Mouse (Mus musculus) monocyte, adult 2 months (primary cell): ENCODE data around the gene Il6ra.

Experiments
- DNase-seq, 2 experiments: peaks; one replicate each; pipeline ENCODE4 v3.0.0; 2022; ENCODE audit warnings: low spot score in 2 of 2, low read depth in 1 of 2

Gene Il6ra

DNA sequence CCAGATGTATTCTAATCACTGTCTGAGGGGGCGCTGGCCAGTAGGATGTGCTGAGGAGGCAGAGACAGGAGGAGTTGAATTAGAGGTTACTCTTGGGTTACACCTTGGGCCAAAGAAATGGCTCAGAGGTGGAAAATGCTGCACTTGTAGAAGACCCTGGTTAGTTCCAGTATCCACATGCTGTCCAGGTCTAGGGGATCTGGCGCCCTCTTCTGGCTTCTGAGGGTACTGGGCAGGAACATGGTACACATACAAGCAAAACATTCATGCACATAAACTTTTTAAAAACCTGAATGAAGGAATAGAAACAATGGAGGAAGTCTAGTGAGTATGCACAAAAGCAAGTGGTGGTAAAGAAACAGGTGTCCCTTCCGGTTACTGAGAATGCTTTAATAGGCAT is 55.6 kb downstream of the Il6ra start:
- DNase-seq = no peak

DNA sequence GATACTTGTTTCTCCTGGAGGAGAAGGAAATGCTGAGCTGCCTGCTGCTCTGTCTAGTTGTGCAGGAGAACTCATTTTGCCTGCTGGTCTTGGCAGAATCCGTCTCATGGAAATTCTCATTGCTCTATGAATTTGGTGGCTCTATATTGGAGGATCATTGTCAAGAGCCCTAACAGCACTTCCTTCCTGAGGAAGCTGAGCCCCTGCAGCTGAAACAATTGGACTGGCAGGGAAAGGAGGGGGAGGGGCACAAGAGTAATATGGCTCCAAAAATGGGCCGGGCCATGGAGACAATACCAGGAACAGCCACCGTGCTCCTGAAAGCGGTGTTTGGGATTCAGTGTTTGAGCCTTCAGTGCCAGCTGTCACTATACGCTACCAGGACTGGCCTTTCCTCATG is 59.2 kb downstream of the Il6ra start:
- DNase-seq = no peak

DNA sequence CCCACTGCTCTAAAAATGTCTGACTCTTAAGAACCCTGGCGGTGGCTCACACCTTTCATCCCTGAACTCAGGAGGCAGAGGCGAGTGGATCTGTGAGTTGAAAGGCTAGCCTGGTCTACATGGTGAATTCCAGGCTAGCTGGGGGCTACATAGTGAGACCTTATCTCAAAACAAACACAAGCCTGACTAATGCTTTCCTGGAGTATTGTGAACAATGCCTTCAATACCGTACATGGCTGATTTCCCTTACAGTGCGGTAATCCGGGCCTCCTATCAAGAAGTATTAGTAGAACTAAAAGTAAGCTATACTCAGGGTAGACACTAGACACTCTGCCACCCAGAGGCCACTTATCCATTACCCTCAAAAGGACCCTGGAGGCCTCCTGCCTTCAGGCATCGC is 64.9 kb downstream of the Il6ra start:
- DNase-seq = no peak

DNA sequence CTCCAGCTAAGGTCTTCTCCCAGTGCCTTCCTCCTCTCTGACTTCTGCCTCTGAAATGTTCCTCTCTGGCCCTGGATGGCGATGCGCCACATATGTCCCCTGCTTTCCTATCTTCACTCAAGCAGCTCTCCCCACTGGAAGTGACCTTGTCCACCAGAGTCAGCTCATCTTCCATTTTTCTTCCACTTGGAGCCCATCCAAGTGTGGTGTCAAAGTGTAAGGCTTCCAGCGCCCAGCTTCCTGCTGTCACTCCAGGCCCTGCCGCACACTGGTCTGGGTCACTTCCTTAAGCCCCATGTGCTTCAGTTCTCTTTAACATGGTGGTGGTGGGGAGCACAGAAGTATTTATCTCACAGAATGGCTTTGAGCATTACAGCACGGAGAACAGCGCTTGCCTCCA is 65.4 kb downstream of the Il6ra start:
- no peak for DNase-seq

DNA sequence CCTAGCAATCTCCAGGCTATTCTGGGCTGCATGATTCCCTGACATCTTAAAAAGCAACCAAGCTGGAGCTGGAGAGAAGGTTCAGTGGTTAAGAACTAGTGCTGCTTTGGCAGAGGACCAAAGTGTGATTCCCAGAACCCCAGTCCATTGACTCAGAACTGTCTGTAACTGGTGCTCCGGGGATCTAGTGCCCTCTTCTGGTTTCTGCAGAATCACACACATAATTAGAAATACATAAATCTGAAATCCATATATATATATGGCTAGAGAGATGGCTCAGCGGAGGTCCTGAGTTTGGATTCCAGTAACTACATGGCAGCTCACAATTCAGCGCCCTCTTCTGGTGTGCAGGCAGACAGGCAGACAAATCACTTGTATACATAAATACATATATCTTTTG is 65.9 kb downstream of the Il6ra start:
- no peak for DNase-seq

DNA sequence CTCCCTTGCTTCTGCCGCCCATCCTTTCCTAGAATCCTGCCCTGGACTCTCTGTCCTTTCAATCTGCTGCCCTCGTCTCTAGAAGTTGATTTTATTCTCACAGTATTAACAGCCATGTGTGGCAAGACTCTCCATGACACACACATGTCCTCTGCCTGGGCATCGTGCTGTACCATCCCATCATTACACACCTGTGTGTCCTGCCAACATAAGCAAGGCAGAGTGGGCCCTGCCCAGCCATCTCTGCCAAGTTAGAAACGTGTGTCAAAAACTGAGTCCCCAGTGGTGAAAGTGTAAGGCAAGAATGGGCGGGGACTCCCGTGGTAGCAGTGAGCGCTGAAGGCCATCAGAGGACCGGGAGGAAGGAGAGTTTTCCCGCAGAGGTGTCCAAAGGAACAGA is 67.2 kb downstream of the Il6ra start:
- no peak for DNase-seq

DNA sequence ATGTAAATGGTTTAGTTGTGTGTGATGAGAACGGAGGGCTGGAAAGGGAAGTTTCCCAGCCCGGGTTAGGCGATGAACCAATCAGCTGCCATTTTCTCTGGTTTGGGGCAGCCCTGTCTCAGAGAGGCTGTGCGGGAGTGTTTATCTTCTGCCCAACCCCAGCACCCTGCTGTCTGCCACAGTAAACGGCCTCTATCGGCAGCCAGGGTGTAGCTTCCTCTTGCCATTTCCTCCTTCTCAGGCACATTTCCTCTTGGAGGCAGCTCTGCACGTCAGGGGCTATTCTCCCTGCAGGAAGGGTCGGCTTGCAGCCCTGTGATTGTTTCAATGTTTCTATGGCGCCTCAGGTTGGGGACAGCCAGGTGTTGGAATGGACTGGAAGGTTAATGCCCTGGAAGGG is 69.8 kb downstream of the Il6ra start:
- peak; percentile 47 to 60 for DNase-seq

DNA sequence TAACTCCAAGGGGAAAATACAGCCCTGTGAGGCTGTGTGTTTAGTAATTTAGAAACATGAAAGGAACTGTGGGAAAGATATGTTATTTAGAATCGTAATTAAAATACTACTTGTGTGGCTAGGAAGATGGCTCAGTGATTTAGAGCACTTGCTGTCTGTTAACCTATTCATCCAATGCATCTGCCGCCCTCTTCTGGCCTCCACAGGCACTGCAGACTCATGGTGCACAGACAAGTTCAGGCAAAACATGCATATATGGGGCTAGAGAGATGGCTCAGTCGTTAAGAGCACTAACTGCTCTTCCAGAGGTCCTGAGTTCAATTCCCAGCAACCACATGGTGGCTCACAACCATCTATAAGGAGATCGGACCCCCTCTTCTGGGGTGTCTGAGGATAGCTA is 70.7 kb downstream of the Il6ra start:
- peak in 1 of 2 experiments; percentile 38 for DNase-seq

DNA sequence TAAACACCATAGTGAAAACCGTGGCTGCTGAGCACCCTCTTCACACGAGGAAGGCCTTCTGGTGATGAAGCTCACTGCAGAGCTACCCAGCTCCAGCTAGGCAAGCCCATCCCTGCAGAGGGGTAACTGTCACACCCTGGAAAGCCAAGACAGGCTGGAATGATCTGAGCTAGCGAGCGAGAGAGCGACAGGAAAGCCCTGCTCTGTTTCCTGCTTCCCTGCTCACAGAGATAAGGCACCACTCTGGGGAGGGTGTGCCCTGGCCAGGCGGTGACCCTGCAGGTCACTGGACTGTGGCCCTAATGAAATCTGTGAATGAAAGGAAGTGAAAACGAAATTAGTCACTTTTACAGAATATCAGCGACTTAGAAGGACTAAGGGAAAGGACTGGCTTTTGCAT is 77.6 kb downstream of the Il6ra start:
- DNase-seq = no peak

DNA sequence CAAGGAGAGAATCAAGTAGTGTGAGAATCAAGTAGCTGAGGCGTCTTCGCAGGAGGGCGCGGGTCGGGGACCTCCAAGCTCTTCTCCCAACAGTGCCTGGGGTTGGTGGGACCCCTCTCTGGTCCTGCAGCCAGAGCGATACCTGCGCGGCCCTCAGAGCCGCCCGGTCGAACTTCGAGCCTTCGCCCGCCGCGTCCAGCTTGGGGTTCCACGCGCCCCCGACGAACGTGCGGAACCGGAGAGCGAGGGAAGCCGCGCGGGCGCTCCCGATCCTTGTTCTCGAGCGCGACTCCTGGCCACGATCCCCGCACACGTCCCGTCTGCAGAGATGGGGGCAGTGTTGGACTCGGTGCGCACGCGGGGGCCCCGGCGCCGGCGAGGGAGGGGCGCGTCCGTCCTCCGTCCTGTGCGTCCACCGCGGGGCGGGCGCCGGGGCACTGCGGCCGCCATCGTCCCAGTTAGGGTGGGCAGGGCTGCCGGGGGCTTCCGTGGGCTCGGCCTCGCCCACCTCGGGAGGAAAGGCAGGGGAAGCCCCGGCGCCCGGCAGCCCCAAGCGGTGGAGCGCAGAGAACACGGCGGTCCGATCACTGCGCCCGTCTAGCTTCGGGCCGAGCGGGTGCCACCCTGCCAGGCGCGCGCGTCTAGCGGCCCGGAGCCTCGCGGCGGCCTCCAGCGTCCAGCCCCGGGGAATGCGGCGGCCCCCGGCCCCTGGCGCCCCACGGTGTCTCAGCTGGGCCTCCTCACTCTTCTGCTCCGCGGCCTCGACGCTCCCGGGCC is 82.0 kb downstream of the Il6ra start, which contains the start of gene She:
Gene She, plus strand, starts transcription at position 556 of the 777 bp plus-strand sequence.
- no peak for DNase-seq

DNA sequence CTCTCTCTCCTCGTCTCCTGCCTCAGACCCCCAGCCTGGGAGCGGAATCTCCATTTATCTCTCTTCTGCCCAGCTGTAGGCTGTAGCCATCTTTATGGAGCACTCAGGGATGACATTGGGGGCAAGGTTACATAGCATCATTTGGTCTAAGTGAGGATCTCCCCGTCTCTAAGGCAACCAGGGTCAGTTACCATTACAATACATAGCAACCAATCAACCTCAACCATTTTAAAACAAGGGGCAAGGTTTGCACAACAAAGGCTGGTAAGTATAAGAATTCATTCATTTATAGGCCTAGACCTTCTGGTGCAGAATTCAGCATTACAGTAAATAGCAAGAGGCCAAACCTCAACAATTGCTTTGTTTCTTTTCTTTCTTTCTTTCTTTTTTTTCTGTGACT is 86.7 kb downstream of the Il6ra start:
- no peak for DNase-seq

DNA sequence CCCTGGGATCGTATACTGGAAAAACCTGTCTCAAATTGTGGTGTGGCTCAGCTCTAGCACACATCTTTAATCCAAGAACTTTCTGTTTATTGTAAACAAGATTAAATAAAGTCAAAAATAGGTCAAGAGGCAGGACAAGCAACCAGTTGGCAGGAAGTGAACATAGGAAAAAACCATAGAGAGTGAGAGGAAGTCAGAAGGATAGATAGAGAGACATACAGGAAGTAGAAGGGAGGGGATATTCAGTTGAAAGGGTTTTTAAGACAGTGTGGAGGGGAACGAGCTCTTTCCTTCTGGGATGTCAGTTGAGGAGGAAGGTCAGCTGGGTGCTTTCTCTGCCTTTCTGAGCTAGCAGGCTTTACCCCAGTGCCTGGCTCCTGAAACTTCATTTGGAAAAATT is 89.4 kb downstream of the Il6ra start:
- no peak for DNase-seq

DNA sequence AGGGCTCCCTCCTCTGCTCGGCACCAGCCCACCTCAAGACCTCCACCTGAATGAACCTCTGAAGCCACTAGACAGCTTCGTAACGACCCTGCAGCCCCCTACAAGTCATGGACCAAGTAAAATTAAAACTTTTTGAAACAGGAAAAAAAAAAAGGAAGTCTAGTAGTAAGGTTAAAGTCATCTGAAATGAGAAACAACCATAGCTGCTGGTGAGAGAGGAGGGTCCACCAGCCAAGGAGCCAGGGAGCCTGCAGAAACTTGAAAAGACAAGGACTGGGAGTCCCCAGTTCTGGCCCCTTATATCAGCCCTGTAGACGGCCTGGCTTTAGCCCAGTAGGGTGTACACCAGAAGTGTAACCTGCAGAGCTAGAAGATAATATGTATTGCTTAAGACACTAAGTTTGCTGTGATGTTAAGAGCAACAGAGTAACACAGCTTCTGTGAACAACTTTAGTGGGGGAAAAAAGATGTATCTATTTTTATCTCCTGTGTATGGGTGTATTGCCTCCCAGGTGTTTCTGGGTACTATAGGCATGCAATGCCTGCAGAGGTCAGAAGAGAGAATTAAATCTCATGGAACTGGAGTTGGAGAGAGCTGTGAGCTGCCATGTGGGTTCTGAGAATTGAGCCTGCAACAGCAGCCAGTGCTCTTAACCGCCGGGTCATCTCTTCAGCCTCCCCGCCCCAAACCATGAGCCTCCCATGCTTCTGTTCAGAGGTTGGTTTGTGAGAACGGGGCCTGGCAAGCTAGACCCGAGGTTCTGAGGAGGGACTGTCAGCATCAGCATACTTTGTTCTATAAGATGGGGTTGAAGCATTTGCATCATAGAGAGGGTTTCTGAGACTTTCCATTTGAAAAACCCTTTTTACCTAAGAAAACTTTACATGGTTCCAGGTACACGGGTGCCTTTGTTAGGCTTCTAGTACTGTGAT is 91.2 kb downstream of the Il6ra start:
- DNase-seq = no peak

DNA sequence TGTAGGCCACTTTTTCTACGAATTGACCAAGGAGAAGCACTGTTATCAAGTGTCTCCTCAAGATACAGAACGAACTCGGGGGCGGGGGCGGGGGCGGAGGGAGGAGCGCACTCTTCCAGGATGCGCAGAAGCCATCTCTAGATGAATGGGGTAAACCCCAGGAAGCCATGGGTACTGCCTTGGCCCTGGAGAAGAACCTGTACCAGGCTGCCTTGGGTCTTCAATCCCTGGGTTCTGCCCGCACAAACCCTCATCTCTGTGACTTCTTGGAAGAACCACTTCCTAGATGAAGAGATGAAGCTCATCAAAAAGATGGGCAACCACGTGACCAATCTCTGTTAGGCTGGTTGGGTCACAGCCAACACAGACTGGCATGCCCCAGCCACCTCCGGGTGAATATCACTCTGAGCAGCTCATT is 91.9 kb downstream of the Il6ra start:
- DNase-seq = no peak

DNA sequence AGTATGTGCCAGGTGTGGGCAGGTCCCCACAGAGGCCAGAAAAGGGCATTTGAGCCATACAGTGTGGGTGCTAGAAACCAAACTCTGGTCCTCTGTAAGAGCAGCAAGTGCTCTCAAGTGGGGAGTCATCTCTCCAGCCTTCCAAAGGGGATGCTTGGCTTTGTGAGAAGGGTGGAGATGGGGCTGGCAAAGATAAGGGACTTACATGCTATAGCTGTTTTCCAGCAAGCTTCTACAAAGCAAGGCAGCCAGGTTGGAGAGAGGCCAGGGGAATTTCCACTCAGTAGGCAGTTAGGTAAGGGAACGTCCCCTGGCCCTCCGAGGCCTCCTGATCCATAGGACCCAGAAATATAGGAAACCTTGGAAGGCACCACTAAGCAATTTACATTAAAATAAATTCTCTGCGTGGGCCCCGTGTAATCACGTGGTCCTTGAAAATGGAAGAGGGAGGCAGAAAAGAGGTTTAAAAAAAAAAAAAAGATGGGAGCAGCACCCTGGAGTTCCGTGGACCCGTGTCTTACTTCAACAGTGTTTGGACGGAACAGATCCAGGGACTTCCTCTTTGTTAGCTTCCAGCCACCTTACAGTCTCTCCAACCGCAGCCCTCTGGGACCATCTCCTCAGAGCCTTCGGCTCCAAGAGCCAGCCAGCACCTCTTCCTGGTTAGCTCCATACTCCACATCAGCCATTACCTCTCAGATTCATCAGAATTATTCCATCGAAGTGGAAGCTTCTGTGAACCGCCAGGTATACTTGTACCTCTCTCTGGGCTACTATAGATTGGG is 92.5 kb downstream of the Il6ra start:
- no peak for DNase-seq

DNA sequence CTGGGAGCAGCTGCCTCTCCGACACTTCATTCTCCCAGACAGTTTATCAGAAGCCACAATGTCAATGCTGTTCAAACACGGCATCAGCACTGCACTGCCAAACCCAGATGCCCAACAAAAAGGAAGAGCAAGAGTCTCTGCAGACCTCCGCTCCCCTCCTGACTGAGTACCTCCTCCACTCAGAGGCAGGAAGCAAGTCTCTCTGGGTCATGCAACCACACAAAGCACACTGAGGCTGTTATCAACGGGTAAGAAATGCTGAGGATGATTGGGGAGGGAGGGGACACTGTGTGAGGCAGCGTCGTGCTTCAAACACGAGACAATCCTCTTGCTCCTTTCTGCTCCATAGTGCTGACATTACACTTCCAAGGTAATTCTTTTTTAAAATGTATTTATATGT is 93.1 kb downstream of the Il6ra start:
- DNase-seq = no peak

DNA sequence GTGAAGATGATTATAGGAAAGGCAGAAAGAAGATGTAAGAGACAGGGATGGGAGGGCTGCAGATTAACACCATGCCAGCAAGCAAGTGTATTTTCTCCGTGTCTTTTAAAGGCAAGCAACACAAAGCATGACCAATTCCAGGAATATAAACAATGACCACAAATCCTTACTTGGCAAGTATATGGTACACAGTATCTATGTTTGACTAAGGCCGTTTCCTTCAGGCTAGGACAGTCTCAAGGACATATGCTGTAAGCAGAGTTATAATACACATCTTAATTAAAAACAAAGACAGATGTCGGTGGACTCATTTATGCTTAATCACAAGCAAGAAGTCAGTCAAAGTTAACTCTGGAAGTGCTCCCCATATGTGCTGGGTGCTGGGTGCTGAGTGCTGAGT is 94.4 kb downstream of the Il6ra start:
- no peak for DNase-seq

DNA sequence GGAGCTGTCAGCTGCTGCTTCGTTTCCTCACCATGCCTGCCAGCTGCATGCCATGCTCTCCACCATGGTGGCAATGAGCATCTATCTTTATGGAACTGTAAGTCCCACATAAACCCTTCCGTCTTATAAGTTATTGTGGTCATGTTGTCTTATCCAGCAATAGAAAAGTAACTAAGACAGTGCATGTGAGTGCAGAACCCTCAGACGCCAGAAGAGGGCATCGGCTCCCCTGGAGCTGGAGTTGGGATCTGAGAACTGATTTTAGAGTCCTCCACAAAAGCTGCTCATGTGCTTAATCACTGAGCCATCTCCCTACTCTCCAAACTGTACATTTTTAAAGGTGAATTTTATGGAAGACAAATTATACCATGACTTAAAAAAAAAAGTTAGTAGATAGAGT is 95.9 kb downstream of the Il6ra start:
- DNase-seq = peak in 1 of 2 experiments; percentile 40
